Mouse (Mus musculus): ENCODE results near the gene Arih2.
"Not testable (repeated sequence)": the region's sequence is repeated elsewhere in the genome, so short reads cannot be mapped to it uniquely, and the experiment has no call there.

Gene Arih2

DNA sequence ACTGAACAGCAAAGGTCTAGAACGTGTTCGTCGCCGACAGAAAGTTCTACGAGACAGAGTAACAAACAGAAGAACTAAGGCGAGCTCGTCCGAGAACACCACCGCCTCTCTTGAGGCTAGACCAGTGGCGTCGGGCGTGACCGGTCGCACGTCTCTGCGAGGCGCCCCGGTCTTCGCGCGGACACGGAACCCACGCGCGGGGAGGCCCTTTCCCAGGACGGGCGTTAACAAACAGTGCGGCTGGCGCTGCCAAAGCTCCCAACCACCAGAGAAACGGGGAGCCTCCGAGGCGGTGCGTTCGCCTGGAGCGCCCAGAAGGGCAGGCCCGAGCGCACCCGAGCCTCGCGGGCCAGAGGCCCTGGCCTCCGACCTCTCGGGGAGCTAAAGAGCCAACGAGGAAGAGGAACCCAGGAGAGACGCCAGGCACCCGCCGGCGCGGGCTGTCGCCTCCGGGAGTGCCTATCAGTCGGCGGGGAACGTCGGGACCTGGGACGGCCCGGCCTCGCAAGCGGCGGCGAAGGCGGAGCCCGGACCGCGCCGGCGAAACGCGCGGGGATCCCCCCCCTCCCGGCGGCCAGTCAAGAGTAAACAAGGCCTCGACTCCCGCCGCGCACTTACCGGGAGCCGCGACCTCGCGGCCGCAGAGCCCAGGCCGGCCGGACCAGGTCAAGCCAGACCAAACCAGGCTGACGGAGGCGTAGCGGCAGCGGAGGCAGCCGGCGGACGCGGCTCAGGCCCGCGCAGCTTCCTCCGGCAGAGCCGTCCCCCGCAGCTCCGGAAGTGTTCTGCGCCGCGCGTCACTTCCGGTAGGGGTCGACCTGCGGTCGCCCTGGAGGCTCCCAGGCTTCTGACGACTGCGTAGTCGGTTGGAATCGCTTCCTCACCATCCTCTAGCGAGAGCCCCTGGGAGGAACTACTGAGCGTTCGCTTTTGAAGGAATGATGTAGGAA, at the start of gene Arih2:
Arih2 (minus strand) TSS at position 776 of the 950 bp plus-strand sequence.
- DNase-seq, result peak; percentile 88

DNA sequence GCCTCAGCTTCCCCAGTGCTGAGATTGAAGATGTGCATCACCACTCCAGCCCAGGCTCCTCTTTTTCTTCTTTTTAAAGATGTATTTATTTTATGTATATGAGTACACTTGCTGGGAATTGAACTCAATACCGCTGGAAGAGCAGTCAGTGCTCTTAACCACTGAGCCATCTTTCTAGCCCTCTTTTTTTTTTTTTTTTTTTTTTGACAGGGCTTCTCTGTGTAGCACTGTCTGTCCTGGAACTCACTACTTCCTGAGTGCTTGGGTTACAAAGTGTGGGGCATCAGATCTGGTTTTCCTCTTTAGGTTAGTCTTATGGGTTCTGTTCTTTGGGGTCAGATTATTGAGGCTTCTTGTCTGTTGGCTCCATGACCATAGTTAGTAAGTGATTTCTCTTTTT, 45.3 kb upstream of the Arih2 start:
- DNase-seq, result no peak

DNA sequence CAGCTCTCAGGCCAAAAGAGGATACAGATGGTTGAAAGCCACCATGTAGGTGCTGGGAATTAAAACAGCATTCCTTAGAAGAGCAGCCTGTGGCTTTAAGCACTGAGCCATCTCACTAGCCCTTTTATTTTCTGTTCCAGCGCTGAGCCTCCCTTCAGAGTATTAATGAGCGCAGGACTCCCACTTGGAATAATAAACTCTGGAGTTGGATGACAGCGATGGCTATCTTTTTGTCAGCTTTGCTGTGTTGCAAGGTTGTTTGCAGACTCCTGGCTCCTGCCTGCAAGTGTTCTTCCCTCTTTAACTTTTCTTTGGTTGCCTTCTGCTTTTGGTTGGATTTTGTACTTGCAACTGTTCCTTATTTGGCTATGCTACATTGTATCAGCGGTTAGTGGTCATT, 44.8 kb upstream of the Arih2 start:
- DNase-seq, result no peak

DNA sequence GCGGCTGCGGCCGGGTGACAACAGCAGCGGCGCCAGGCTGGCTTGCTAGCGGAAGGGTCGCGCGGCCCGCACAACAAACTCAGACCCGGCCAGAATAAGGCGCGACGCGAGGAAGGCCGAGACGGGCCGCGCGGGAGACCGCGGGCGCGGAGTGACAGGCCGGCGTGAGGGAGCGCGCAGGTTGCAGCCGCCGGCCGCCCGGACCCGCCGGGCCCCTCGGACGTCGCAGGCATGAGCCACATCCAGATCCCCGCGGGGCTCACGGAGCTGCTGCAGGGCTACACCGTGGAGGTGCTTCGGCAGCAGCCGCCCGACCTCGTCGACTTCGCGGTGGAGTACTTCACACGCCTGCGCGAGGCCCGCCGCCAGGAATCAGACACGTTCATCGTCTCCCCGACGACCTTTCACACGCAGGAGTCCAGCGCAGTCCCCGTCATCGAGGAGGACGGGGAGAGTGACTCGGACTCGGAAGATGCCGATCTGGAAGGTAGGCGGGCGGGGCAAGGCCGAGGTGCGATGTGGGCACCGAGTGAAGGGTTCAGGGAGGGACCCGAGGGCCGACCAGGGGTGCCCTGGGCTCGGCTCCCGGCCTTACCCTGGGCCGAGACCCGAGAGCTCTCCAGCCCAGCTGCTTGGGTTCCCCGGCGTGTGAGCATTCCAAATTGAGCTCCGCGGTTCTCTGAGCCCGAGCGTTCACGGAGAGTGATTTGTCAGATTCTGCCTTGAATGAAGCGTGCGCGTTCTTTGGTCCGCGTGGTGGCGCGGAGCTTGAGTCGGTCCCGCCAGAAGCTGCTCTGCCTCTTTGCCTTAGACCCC, 43.2 kb upstream of the Arih2 start:
- peak; percentile 59 for DNase-seq

DNA sequence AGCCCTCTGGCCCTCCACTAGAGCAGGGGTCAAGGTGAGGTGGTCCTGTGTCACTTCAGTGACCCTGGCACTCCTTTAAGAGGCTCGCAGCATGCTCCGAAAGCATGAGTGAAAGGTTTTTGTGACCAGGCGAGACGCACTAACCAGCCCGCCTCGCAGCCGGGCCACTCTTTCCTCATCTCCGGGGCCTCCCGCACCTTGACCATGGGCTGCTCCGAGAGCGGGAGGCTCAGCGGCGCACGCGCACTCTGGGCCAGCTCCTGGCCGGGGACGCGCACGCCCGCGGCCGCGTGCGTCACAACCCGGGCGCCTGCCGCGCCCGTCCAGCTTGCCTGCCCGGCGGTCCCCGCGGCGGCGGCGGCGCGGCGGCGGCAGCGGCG, 42.6 kb upstream of the Arih2 start:
- DNase-seq, result peak; percentile 90

DNA sequence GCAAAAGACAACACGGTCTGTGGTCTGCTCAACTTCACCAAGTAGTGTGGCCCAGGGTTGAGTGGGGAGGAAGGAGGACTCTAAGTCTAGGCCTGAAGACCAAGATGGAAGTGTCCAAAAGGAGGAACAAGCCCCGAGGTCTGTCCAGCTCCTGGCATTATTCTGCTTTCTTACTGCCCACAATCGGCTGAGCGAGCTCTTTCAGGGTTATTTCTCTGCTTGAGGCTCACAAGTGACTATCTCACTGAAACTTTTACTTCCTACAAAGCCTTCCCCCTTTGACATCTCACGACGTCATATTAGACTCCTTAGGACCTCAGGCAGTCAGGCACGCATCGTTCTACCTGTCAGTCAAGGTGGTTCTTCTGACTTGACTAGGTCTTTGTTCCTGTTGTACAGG, 42.2 kb upstream of the Arih2 start:
- DNase-seq, result peak; percentile 38

DNA sequence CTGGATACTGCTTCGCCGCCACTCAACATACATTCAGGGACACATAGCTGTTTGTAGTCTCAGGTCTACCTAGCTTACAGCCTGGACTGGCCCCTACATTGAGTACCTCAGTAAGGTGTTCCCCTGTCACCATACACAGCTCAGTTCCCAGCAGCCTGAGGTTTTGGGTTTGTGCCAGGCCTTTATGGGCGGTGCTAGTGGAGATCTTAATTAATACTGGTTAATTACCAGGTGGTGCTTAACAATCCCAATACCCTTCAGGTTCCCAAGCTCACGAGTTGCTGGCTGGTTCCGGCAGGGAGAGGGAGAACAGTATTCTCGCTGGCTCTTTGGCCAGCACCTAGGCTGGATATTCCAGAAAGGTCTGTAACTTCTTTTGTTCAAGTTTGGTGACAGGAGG, 41.7 kb upstream of the Arih2 start:
- DNase-seq, result peak; percentile 50

DNA sequence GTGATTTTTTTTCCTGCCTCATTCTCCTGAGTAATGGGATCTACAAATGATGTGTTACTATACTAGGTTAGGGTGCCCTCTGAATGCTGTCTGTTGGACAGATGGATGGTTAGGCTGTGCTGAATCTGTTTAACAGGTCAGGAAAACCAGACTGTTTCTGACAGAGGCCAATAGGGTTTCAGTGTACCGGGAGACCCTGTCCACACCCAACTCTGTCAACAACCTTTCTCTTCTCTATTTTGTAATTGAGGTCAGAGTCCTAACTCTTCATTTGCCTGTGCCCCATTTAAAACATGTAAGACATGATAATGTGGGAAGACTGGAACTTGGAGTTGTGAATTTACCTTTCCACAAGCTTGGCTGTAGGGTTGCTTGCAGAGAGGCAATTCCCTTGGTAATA, 40.8 kb upstream of the Arih2 start:
- no peak for DNase-seq

DNA sequence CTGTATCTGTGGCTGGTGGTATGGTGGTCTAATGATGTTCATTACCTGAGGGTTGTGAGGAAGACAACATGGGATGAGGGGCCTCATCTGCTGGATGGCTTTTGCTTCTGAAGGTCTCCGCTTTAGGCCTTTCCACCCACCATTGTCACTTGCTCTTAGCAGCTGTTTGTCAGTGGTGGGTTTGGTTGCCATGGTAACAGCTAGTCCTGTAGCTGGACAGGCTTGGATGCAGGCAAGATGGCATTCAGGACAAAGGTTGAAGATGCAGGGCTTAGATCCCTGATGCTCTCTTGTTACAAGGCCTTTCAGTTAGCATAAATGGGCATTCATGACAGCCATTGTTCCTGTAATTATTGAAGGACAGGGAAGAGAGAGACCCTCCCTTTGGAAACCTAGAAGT, 39.9 kb upstream of the Arih2 start, which contains the start of gene Prkar2a:
Prkar2a (plus strand) TSS at position 209 of the 400 bp plus-strand sequence.
- DNase-seq, result no peak

DNA sequence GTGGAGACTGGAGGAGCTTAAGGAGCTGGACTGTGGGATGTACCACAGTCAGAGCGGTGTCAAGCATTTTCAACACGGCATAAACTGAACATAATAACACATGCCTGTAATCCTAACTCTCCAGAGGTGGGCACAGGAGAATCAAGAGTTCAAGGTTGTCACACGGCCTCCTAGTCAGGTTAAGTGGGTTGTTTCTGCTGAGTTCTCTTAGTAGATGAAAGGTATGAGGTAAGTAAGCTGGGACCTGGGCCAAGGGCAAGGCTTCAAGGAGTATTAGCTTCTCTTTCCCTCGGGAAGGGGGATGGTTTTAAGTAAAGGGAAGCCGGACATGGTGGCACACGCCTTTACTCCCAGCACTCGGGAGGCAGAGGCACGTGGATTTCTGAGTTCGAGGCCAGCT, 39.3 kb upstream of the Arih2 start:
- DNase-seq, result no peak

DNA sequence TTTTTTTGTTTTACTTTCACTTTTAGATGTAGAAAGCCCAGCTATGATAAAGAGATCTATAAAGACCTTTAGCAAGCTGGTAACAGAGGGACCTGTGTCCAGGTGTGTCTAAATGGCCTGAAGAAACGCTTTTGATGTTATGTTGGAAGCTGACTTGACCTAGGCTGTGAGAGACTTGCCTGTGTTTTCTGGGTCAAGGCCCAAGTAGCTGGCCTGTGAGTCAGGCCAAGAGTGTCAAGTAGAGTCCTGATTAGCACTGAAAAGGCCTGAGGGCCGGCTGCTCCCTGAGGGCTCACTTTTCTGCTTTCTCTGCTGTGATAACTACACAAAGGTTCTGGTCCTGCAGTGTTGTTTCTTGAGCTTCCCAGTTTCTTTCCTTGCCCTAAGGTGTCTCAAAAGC, 38.5 kb upstream of the Arih2 start:
- DNase-seq, result no peak

DNA sequence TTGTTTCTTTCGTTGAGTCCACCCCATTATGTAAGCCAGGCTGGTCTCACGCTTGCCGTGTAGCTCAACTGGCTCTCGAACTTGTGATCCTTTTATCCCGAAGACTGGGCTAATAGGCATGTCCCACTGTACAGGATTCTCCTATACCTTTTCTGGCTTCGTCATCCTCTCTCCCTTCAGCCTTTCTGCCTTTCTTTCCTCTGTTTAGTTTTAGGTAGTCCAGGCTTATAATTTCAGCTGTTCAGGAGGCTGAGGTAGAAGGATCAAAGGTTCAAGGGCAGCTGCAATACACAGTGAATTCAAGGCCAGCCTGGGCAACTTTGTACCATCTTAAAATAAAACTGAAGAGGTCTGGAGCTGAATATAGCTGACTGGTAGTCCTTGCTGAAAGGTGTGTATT, 38.0 kb upstream of the Arih2 start:
- no peak for DNase-seq

DNA sequence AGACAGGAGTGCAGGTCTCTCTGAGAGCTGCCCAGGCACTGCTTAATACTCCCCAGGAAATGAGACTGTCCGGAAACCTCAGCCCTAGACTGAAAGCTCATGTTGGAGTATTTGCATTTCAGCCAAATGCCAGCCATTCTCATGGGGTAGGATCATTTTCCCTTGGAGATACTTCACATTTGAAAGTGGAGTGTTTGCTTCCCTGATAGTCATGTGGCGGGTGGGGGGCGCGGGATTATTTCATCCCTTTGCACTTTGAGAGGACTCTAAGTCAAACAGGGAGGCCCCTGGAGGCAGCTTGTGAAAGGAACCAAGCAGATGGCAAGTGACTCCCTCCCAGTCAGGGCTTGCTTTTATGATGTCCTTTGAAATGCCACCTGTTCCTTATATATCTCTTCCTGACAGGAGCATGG, 37.3 kb upstream of the Arih2 start:
- no peak for DNase-seq

DNA sequence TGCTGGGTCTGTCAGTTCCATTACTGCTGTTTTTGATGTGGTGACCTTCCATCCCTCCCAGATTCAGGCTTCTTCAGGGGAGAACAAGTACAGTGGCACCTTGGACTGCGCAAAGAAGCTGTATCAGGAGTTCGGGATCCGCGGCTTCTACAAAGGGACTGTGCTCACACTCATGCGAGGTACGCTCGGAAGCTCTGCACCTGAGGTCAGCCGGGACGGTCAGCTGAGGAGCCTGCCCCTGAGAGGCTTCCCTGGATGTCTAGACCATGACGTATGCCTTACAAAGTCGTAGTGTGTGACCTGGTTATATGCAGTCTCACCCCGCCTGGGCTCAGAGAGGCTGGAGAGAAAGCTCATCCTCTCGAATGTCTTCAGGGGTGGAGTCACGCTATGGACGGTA, 30.8 kb upstream of the Arih2 start:
- no peak for DNase-seq

DNA sequence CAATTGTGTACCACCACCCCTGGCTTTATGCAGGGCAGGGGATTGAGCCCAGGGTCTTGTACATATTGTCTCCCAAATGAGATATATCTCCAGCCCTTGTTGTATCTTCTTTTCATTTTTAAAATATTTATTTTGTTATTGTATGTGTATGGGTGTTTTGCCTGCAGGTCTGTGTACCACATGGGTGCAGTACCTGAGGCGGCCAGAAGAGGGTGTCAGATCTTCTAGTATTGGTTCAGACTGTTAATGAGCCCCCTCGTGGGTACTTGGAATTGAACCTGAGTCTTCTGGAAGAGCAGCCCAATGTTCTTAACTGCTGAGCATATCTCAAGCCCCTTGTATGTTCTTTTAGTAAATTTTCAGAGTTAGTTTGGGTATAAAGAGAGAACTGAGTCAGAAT, 24.0 kb upstream of the Arih2 start:
- no peak for DNase-seq

DNA sequence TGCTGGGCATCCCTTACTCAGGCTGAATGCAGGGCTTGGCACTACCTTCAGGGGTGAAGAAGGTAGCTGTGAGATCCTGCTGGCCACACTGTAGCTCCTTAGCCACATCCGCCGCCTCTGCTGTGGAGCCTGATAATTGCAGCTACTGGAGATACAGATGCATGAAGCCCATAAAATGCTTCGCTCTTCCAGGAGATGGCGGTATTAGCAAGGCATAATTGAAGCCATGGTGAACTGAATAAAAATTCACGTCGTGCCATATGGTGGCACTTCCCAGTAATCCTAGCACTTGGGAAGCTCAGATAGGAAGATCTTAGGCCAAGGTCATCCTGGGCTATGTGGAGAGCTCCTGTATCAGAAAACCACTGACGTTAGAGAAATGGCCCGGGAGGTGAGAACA, 20.7 kb upstream of the Arih2 start:
- DNase-seq, result no peak

DNA sequence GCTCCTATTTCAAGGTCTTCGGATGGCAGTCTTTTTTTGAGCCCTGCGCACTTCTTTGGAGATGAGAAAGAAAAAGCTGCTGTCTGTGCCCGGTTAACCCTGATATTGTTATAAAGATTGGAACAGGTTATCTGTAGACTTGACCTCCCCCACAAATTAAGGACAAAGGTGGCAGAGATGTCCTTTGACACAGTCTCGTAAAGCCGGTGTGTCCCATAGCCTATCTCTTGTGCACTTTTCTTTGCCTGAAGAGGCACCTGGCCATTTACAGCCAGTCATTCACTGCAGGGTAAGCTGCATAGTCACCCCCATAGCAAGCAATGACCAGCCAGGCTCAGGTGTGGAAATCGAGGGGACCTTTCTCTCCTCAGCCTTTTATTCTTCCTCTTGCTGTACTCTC, 13.5 kb upstream of the Arih2 start:
- no peak for DNase-seq

DNA sequence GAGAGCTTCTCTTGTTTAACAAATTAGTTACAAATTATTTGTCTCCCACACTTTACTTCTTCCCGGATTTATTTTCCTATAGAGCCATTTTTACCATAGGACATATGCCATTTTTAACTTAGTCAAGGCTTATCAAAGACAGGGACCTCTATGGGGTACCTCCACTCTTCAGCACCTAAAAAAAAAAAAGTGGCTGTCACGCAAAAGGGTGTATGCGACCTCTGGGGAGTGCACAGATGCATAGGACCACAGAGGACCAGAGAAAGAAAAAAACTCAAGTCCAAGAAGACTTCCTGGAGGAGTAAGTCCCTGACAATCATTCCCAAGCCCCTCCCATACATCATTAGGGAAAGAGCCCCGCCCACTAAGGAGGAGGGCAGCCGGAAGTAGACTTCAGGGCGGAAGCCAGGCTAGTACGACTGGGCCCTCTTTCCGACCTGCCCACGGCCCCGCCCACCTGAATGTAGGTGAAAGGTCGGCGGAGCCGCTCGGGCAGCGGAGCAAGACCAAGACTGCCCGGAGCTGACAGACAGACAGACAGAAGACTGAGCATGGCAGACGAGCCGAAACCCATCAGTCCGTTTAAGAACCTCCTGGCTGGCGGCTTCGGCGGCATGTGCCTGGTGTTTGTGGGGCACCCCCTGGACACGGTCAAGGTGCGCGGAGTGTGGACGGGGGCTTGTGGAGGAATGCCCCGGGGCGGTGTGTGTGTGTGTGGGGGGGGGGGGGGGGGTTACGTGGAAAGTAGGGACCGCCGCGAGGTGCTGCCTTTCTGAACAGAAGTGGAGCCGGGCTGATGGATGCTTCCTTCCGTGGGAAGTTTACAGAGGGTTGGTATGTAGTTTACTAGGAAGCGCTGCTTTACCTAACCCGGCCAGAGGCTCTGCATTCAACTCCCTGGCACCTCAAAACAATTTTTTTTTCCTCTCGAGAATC, 12.8 kb upstream of the Arih2 start, which contains the start of gene Slc25a20:
Slc25a20 (plus strand) TSS at position 412 of the 936 bp plus-strand sequence.
- peak; percentile 77 for DNase-seq

DNA sequence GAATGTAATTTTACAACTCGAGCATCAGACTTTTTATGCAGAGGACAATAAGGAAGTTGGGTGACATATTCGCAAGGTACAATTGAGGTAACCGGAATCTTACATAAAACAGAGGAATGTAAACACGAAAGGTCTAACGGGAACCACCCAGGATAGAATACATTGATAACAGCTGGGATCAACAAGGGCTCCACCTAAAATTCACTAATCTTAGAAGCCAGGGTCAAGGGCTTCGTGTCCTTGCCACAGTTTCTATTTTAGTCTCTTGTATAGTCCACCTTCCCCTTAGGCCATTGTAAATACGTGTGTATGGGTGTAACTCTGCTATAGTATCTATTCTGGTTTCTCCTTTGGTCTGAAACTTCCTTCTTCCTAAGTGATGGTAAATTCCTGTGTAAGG, 6.7 kb upstream of the Arih2 start:
- DNase-seq, result not testable (repeated sequence)

DNA sequence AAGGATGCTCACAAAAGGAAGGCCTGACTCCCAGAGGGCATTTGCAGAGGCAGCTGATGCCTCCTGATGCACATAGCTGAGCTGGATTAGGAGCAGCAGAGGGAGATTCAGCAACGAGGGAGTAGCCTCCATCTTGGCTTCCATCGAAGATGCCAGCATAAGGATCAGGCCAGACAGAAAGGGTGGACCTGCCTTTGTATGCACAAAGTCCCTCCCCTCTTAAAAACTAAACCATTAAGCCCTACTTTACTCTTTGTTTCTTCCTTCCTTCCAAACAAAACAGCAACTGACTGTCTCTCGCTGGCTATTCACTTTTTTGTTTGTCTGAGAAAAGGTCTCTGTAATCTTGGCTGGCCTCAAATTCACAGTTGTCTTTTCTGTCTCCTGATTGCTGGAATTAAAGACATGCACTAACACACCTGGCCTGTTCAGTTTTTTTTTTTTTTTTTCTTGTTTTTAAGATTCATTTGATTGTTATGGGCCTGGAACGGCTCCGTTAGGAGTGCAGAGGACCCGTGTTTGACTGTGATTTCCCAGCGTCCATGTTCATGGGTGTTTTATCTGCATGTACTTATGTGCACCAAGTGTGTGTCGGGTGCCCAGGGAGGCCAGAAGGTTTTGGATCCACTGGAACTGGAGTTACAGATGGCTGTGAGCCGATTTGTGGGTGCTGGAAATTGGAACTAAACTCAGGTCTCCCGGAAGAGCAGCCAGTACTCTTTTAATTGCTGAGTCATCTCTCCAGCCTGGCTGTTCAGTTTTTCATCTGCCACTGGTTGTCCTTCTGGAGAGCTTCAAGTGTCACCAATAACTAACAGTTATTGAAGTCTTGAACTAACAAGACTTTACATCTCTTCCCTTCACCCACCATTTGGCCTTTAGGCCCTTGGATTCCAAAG, 5.6 kb upstream of the Arih2 start:
- no peak for DNase-seq
